Mouse (Mus musculus) c-Kit-positive CD71-positive TER-119-positive erythroid progenitor cells, embryonic 14.5 days (primary cell): Measurements from ENCODE around the gene Ppid.
"Not testable (repeated sequence)": the region's sequence is repeated elsewhere in the genome, so short reads cannot be mapped to it uniquely, and the experiment has no call there.

ENCODE experiments used
- DNase-seq: peaks from one replicate; pipeline ENCODE4 v3.0.0-alpha.2; 2013; ENCODE audit warnings: low spot score

Gene Ppid

DNA sequence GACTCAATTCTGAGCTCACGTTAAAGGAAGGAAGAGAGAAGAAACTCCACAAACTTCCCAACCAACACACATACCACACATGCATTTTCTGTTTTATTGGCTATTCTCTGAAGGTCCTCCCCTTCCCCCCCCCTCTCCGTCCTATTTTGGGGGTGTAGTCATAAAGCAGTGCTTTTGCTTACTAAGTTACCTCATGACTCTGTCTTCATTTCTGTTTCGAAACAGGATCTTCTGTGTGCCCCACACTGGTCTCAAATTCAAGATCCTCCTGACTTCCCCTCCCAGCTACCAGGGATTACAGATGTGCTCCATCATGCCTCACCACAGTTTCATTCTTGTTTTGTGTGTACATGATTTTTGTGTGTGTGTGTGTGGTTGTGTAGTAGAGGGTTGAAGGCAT, 18.7 kb upstream of the Ppid start:
- DNase-seq, result no peak

- DNase-seq, result not testable (repeated sequence)
Observed at GRCm38 (mm10) chr3:79573376-79573775, 17.8 kb upstream of the Ppid start.

GRCm38 (mm10) chr3:79574336-79574735, 16.8 kb upstream of the Ppid start:
- peak; percentile 85 for DNase-seq

- DNase-seq, result no peak
Observed at GRCm38 (mm10) chr3:79575576-79576467, 15.3 kb upstream of the Ppid start.

DNA sequence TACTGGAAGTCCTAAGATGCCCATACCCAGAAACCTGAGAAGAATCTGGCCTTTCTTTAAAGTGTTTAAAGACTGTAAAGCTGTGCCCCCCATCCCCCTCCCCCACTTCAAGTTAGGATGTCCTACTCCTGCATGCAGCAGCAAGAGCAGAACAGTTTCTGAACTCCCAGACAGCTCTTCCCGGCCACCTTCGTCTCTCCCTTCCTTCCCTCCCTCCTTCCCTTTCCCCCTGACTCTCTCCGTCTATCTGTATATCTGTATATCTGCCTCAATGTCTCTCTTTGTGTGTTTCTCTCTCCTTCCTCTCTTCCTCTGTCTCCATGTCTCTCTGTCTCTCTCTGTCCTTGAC, 14.7 kb upstream of the Ppid start:
- DNase-seq, result no peak

- DNase-seq, result no peak
Observed at GRCm38 (mm10) chr3:79576865-79577264, 14.3 kb upstream of the Ppid start.

GRCm38 (mm10) chr3:79577606-79578005, 13.5 kb upstream of the Ppid start:
- DNase-seq, result no peak

DNA sequence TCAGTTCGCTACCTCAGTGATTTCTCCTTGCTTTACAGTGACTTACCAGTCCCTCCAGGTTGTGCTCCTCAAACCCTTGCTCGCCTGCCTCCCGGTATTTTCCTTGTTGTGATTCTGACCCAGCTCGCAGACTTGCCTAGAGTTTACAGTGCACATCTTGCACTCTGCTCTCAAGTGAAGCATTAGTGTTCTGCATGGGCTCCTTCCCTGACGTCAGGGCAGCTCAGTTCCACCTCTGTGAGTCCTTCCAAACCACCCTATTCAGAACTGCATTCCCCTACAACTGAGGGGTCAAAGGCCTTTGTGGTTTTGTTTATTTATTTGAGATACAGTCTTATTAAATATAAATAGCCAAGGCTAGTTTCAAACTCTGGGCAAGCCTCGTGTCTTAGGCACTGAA, 13.0 kb upstream of the Ppid start:
- no peak for DNase-seq

- DNase-seq, result peak; percentile 84
Observed at GRCm38 (mm10) chr3:79579891-79580575, 11.1 kb upstream of the Ppid start.

DNA sequence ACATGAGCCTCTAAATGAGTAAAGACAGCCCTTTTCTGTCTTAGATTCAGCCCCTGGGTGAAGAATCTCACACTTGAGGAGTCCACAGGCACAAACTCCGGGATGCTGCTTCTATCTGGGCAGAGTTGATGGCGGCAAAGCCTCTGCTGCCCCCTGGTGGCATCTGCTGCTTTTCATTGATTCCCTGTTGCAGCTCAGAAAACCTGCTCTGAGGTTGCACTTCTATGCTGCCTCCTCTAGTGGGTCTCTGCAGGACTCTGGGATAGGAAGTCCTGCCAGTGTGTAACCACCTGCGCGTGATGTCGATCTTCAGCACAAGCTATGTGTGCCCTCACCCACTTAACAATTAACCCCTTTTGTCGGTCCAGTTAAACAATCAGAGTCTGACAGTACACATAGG, 4.3 kb upstream of the Ppid start:
- peak; percentile 90 for DNase-seq

- no peak for DNase-seq
Observed at GRCm38 (mm10) chr3:79589671-79590070, 1.5 kb upstream of the Ppid start.

- peak; percentile 33 for DNase-seq
Observed at GRCm38 (mm10) chr3:79591793-79592471, 790 bp downstream of the Ppid start.

DNA sequence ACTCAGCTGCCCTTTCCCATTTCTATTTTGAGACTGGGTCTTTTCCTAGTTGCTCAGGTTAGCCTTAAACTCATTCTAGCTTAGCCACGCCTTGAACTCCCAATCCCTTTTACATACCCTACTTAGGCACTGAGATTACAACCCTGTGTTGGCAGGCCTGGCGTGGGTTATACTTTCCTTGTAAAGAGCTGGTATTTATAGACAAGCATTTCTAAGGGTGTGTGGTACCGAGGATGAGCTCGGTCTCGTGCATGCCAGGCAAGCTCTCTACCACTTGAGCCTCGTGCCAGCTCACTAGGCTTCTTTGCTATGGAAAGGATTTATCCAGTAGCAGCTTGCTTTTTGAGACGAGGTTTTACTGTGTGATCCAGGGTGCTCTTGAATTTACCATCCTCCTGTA, 4.3 kb downstream of the Ppid start:
- no peak for DNase-seq

- DNase-seq, result no peak
Observed at GRCm38 (mm10) chr3:79609886-79610285, 18.7 kb downstream of the Ppid start.

GRCm38 (mm10) chr3:79627484-79628181, 36.5 kb downstream of the Ppid start:
- DNase-seq, result peak; percentile 43

DNA sequence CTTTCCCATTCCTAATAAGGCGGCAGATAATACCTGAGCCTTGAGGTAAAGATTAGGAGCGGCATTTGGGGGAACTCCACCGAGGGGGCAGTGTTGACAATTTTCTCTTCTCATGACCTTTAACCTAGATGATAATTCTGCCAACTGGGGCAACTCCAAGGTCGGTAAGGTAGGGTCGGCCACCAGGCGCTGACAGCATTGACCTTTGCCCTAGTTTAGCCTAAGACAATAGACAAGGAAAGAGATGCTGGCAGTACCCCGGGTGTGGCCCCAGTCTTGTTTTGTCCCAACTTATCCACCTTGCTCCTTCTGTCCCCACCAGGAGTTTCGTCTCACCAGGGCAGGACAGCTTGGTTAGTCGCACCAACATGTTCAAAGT, 37.0 kb downstream of the Ppid start:
- DNase-seq, result peak; percentile 63

- DNase-seq, result peak; percentile 98
Observed at GRCm38 (mm10) chr3:79628561-79629415, 37.6 kb downstream of the Ppid start, which contains the start of gene 4930579G24Rik. Gene 4930579G24Rik (plus strand): TSS chr3:79629079.

- peak; percentile 56 for DNase-seq
Observed at GRCm38 (mm10) chr3:79629416-79629730, 38.2 kb downstream of the Ppid start, which contains the start of gene Etfdh. Gene Etfdh (minus strand): TSS chr3:79629500.

- no peak for DNase-seq
Observed at GRCm38 (mm10) chr3:79652129-79652528, 61.0 kb downstream of the Ppid start.
